ENCODE assay signal across 8 mouse cellular contexts in the genomic region with DNA sequence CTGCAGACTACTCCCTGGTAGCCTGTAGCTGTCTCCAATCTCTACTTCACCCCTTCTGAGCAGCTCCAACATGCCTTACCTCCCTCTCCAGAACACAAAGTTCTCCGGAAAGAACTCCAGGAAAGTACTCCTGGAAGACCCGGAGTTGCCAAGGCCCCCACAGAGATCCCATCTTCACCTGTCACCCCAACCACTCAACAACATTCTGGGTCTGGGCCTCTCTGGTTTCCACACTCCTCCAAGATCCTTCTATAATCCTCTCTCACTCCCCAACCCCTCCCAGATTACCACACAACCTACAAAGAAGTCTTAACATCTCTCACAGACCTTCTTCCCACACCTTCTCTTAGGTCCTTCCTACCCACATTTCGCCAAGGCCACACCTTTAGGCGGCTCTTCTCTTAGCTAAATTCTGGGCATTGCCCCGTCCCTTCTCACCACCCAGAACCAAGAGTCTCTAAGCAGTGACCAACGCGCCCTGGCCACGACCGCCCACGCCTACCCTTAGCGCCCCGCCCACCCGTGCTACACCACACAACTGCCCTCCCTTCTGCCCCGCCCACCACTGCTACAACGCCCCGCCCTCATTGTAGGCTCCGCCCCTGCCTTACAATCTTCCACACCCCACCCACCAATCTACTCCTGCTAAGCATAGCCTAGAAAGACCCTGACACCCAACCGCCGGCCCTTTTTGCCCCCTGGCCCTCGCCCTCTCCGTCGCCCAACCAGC. TPM values are rescaled to one million over a fixed set of nuclear protein-coding genes. Genes with fewer than 3 reads are reported as not detected.
A peak's percentile ranks its signal among the peaks of the same experiment; 100 is the strongest.
DNase-seq lines count a peak whose midpoint lies in the region; ATAC-seq lines count a peak whose summit lies in the region.

No protein-coding gene starts in this region.

- peaks cover 3% of the 10 kb centered on the region for H3K4me1 ChIP-seq in brown adipose tissue, adult 24 weeks (ENCODE audit: control insufficient read depth, insufficient read depth, insufficient read length, low read length)
- peaks cover 20% of the 10 kb centered on the region for H3K4me1 ChIP-seq in forebrain, embryonic 13.5 days
- H3K4me1 ChIP-seq in heart, embryonic 16.5 days (ENCODE audit: control insufficient read depth, insufficient read depth, low read length), result peaks cover 13% of the 10 kb centered on the region
- peaks cover 16% of the 10 kb centered on the region for H3K4me1 ChIP-seq in lung, embryonic 15.5 days

- DNase-seq in ES-CJ7 (ENCODE audit: low read depth, low spot score), result peak; percentile 91
- peak; percentile 90 to 96 for DNase-seq in kidney, postnatal 36 days
- DNase-seq in testis, postnatal 10 days (ENCODE audit: low spot score), result peak; percentile 97

- peaks cover 39% of the 10 kb centered on the region for H3K36me3 ChIP-seq in forebrain, embryonic 13.5 days (ENCODE audit: poor library complexity, severe bottlenecking)
- peaks cover 35% of the 10 kb centered on the region for H3K36me3 ChIP-seq in heart, embryonic 16.5 days (ENCODE audit: control insufficient read depth, insufficient read depth)
- peaks cover 37% of the 10 kb centered on the region for H3K36me3 ChIP-seq in lung, embryonic 15.5 days

- 8% methylated on average over 22 of the region's 22 CpGs for WGBS in forebrain, embryonic 13.5 days
- WGBS in heart, embryonic 16.5 days, result 8% methylated on average over 22 of the region's 22 CpGs
- 7% methylated on average over 22 of the region's 22 CpGs for WGBS in lung, embryonic 15.5 days

- H3K27me3 ChIP-seq in forebrain, embryonic 13.5 days, result no peaks in the 10 kb centered on the region
- no peaks in the 10 kb centered on the region for H3K27me3 ChIP-seq in heart, embryonic 16.5 days (ENCODE audit: control insufficient read depth, insufficient read depth, low read length)
- H3K27me3 ChIP-seq in lung, embryonic 15.5 days, result no peaks in the 10 kb centered on the region

- peak; percentile 2 for ATAC-seq in forebrain, embryonic 13.5 days
- peak; percentile 18 for ATAC-seq in heart, embryonic 16.5 days (replicated peaks; ENCODE audit: extremely low read depth, insufficient read depth, low FRiP score)
- ATAC-seq in lung, embryonic 15.5 days (ENCODE audit: borderline replicate concordance, extremely low read depth, low FRiP score, low TSS enrichment), result peak; percentile 37
- ATAC-seq in neutrophil, adult 5-6 weeks (ENCODE audit: extremely low read depth, insufficient number of reproducible peaks, low FRiP score, poor library complexity, severe bottlenecking), result peak; percentile 19; the same call in 1 of the 2 replicates

- H3K4me3 ChIP-seq in brown adipose tissue, adult 24 weeks (ENCODE audit: insufficient read depth, low read depth, low read length), result peak overlapping the region; percentile 89
- H3K4me3 ChIP-seq in forebrain, embryonic 13.5 days, result peak overlapping the region; percentile 77
- H3K4me3 ChIP-seq in heart, embryonic 16.5 days (ENCODE audit: low read length), result peak overlapping the region; percentile 91
- peak overlapping the region; percentile 82 for H3K4me3 ChIP-seq in lung, embryonic 15.5 days

- H3K27ac ChIP-seq in brown adipose tissue, adult 24 weeks (replicated peaks; ENCODE audit: low read depth, low read length), result peak overlapping the region; percentile 89
- H3K27ac ChIP-seq in forebrain, embryonic 13.5 days, result peak overlapping the region; percentile 88
- H3K27ac ChIP-seq in heart, embryonic 16.5 days (ENCODE audit: low read length), result peak overlapping the region; percentile 98
- peak overlapping the region; percentile 98 for H3K27ac ChIP-seq in lung, embryonic 15.5 days

- H3K4me2 ChIP-seq in forebrain, embryonic 13.5 days, result peak overlapping the region; percentile 74
- H3K4me2 ChIP-seq in heart, embryonic 16.5 days (ENCODE audit: low read depth, low read length), result peak overlapping the region; percentile 79
- peak overlapping the region; percentile 74 for H3K4me2 ChIP-seq in lung, embryonic 15.5 days

- H3K9ac ChIP-seq in forebrain, embryonic 13.5 days, result peak overlapping the region; percentile 83
- peak overlapping the region; percentile 93 for H3K9ac ChIP-seq in heart, embryonic 16.5 days (ENCODE audit: low read length)
- peak overlapping the region; percentile 70 for H3K9ac ChIP-seq in lung, embryonic 15.5 days

- no peaks in the 10 kb centered on the region for H3K9me3 ChIP-seq in forebrain, embryonic 13.5 days (replicated peaks)
- H3K9me3 ChIP-seq in heart, embryonic 16.5 days (replicated peaks; ENCODE audit: control insufficient read depth, low read length), result no peaks in the 10 kb centered on the region
- no peaks in the 10 kb centered on the region for H3K9me3 ChIP-seq in lung, embryonic 15.5 days

RNA-seq across cellular contexts. Expression of gene Ubxn6, which starts 0.6 kb away (rescaled TPM):
- polyA plus RNA-seq in brown adipose tissue, adult 24 weeks (2012; ENCODE audit: insufficient read depth, insufficient read length, missing spikeins), result 41.1 and 69.6 TPM in 2 replicates
- 68.7 and 68.8 TPM in 2 replicates for polyA plus RNA-seq in forebrain, embryonic 13.5 days (2015; fragmentation: Nextera tagmentation; extraction: Ambion mirVana)
- 44.9 and 46.2 TPM in 2 replicates for polyA plus RNA-seq in heart, embryonic 16.5 days (2015; fragmentation: Nextera tagmentation; extraction: Ambion mirVana)
- 37.5 and 41.3 TPM in 2 replicates for polyA plus RNA-seq in lung, embryonic 15.5 days (2015; fragmentation: Nextera tagmentation; extraction: Ambion mirVana)
- total RNA-seq in neutrophil, adult 5-6 weeks (2017), result 31.3 and 49.5 TPM in 2 replicates

RNA-seq across cellular contexts. Expression of gene Hdgfl2, which starts 5.2 kb away (rescaled TPM):
- polyA plus RNA-seq in brown adipose tissue, adult 24 weeks (2012; ENCODE audit: insufficient read depth, insufficient read length, missing spikeins), result 17.6 and 19.3 TPM in 2 replicates
- 163 and 169 TPM in 2 replicates for polyA plus RNA-seq in forebrain, embryonic 13.5 days (2015; fragmentation: Nextera tagmentation; extraction: Ambion mirVana)
- 82.7 and 88.3 TPM in 2 replicates for polyA plus RNA-seq in heart, embryonic 16.5 days (2015; fragmentation: Nextera tagmentation; extraction: Ambion mirVana)
- polyA plus RNA-seq in lung, embryonic 15.5 days (2015; fragmentation: Nextera tagmentation; extraction: Ambion mirVana), result 111 and 119 TPM in 2 replicates
- 153 and 189 TPM in 2 replicates for total RNA-seq in neutrophil, adult 5-6 weeks (2017)

RNA-seq across cellular contexts. Expression of gene Chaf1a, which starts 34.0 kb away (rescaled TPM):
- polyA plus RNA-seq in brown adipose tissue, adult 24 weeks (2012; ENCODE audit: insufficient read depth, insufficient read length, missing spikeins), result 0.99 and 2.7 TPM in 2 replicates
- 22.0 and 26.7 TPM in 2 replicates for polyA plus RNA-seq in forebrain, embryonic 13.5 days (2015; fragmentation: Nextera tagmentation; extraction: Ambion mirVana)
- 12.1 and 12.7 TPM in 2 replicates for polyA plus RNA-seq in heart, embryonic 16.5 days (2015; fragmentation: Nextera tagmentation; extraction: Ambion mirVana)
- polyA plus RNA-seq in lung, embryonic 15.5 days (2015; fragmentation: Nextera tagmentation; extraction: Ambion mirVana), result 31.4 and 32.4 TPM in 2 replicates
- 1.4 TPM in 2 replicates for total RNA-seq in neutrophil, adult 5-6 weeks (2017)

RNA-seq across cellular contexts. Expression of gene Plin4, which starts 35.3 kb away (rescaled TPM):
- polyA plus RNA-seq in brown adipose tissue, adult 24 weeks (2012; ENCODE audit: insufficient read depth, insufficient read length, missing spikeins), result 195 and 205 TPM in 2 replicates
- 0.06 and 0.08 TPM in 2 replicates for polyA plus RNA-seq in forebrain, embryonic 13.5 days (2015; fragmentation: Nextera tagmentation; extraction: Ambion mirVana)
- polyA plus RNA-seq in heart, embryonic 16.5 days (2015; fragmentation: Nextera tagmentation; extraction: Ambion mirVana), result 1.7 TPM in 2 replicates
- 0.10 and 0.19 TPM in 2 replicates for polyA plus RNA-seq in lung, embryonic 15.5 days (2015; fragmentation: Nextera tagmentation; extraction: Ambion mirVana)
- total RNA-seq in neutrophil, adult 5-6 weeks (2017), result 1.1 and 1.2 TPM in 2 replicates

RNA-seq across cellular contexts. Expression of gene Sh3gl1, which starts 37.8 kb away (rescaled TPM):
- 14.0 and 16.1 TPM in 2 replicates for polyA plus RNA-seq in brown adipose tissue, adult 24 weeks (2012; ENCODE audit: insufficient read depth, insufficient read length, missing spikeins)
- polyA plus RNA-seq in forebrain, embryonic 13.5 days (2015; fragmentation: Nextera tagmentation; extraction: Ambion mirVana), result 116 and 127 TPM in 2 replicates
- polyA plus RNA-seq in heart, embryonic 16.5 days (2015; fragmentation: Nextera tagmentation; extraction: Ambion mirVana), result 81.1 and 82.8 TPM in 2 replicates
- 169 and 174 TPM in 2 replicates for polyA plus RNA-seq in lung, embryonic 15.5 days (2015; fragmentation: Nextera tagmentation; extraction: Ambion mirVana)
- total RNA-seq in neutrophil, adult 5-6 weeks (2017), result 44.8 and 48.6 TPM in 2 replicates

Comparison
In these comparisons a context has a peak if more than half of its experiments do, and no peak if none do; other contexts are left out.
1. Peak in every context shown above with its lines: DNase-seq, ATAC-seq, H3K4me3 ChIP-seq and H3K27ac ChIP-seq.